Mouse (Mus musculus) bone marrow, adult 2 months (tissue): Measurements from ENCODE around the gene Mgat5b.

Source experiments
- CTCF ChIP-seq: fragments of 200-500 bp; IDR thresholded peaks from 2 replicates; pipeline ENCODE4 v1.5.1; 2011; ENCODE audit warnings: low read length, control low read depth; ENCODE audit not compliant: control insufficient read depth, insufficient read depth
- POLR2A ChIP-seq: fragments of 200-500 bp; IDR thresholded peaks from 2 replicates; pipeline ENCODE4 v1.6.1; 2011; ENCODE audit warnings: low read depth, mild to moderate bottlenecking, control low read depth, low read length, borderline replicate concordance; ENCODE audit not compliant: control insufficient read depth

DNA sequence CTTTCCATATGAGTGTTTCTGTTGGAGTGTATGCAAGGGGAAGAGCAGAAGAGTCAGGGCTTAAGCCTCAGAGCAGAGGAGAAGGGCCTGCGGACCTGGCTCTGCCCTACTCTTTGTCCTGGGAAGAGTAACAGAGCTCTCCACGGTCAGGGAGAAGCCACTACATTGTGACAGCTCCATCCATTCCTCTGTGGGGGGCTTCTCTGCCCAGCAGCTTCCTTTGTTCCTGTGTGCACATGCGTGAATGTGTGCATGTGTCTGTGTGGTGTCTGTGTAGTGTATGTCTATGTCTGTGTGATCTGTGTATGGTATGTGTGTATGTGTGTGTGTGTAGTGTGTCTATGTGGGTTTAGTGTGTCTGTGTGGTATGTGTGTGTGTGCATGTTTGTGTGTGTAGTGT is 23.3 kb upstream of the Mgat5b start:
- TF ChIP-seq CTCF: no peak
- no peak for TF ChIP-seq POLR2A
